Mouse (Mus musculus) liver, embryonic 16.5 days (tissue): ENCODE data around the gene Wfdc12. TPM values are rescaled to one million over a fixed set of nuclear protein-coding genes. Genes with fewer than 3 reads are reported as not detected.
"Not testable (repeated sequence)": the region's sequence is repeated elsewhere in the genome, so short reads cannot be mapped to it uniquely, and the experiment has no call there.

Experiments used
- ATAC-seq: fragments of 200-750 bp; cut with Nextera tagmentation; 2 replicates; pipeline ENCODE4 v1.8.0; 2017; ENCODE audit warnings: low read depth, mild to moderate bottlenecking, moderate number of reproducible peaks, moderate library complexity
- H3K27ac ChIP-seq: fragments of 300-500 bp; sonication (generic); 2 replicates; pipeline ENCODE4 v1.5.1; 2014; ENCODE audit warnings: mild to moderate bottlenecking, low read length
- H3K27me3 ChIP-seq: fragments of 300-500 bp; sonication (generic); 2 replicates; pipeline ENCODE4 v1.6.1; 2014; ENCODE audit warnings: low read depth, low read length, mixed read lengths; ENCODE audit not compliant: control insufficient read depth, insufficient read depth
- H3K36me3 ChIP-seq: fragments of 300-500 bp; sonication (generic); 2 replicates; pipeline ENCODE4 v1.6.1; 2014; ENCODE audit warnings: mild to moderate bottlenecking; ENCODE audit not compliant: control insufficient read depth, insufficient read depth
- H3K4me1 ChIP-seq: fragments of 300-500 bp; sonication (generic); 2 replicates; pipeline ENCODE4 v1.6.1; 2014; ENCODE audit warnings: low read depth, low read length, mixed read lengths; ENCODE audit not compliant: control insufficient read depth
- H3K4me2 ChIP-seq: fragments of 300-500 bp; sonication (generic); 2 replicates; pipeline ENCODE4 v1.6.1; 2014; ENCODE audit warnings: low read depth, low read length, mixed read lengths
- H3K4me3 ChIP-seq: fragments of 300-500 bp; sonication (generic); 2 replicates; pipeline ENCODE4 v1.5.1; 2014; ENCODE audit warnings: low read depth, mild to moderate bottlenecking, low read length
- H3K9ac ChIP-seq: fragments of 300-500 bp; sonication (generic); 2 replicates; pipeline ENCODE4 v1.6.1; 2014; ENCODE audit warnings: low read depth, low read length
- H3K9me3 ChIP-seq: fragments of 300-500 bp; sonication (generic); replicated peaks from 2 replicates; pipeline ENCODE4 v1.6.1; 2016; ENCODE audit warnings: low read length; ENCODE audit not compliant: control insufficient read depth
- WGBS: fragments of 180-500 bp; shearing (Covaris S2); extraction: QIAGEN DNeasy Blood & Tissue Kit; methylation state at CpG from one replicate; pipeline ENCODE4 v1.1.7; 2014; ENCODE audit not compliant: insufficient replicate concordance; 5-methylcytosine and 5-hydroxymethylcytosine counted together
- polyA plus RNA-seq: library from polyadenylated mRNA; unstranded; fragments of >200 nt; fragmentation: Nextera tagmentation; extraction: Ambion mirVana; gene quantifications from 2 replicates; pipeline ENCODE4 v1.2.1, GENCODE M21; 2015

Gene Wfdc12
- polyA plus RNA-seq, 1 experiment from 2014 or later = not detected

- H3K4me1 ChIP-seq, H3K4me2 ChIP-seq, H3K27ac ChIP-seq, ATAC-seq, H3K4me3 ChIP-seq, H3K9me3 ChIP-seq, H3K27me3 ChIP-seq, H3K36me3 ChIP-seq, H3K9ac ChIP-seq: not testable (repeated sequence)
- 70% methylated on average over 10 of the region's 10 CpGs for WGBS
These were observed 15.6 kb upstream of the Wfdc12 start for GRCm38 (mm10) chr2:164206011-164206410.

- Histone ChIP-seq H3K36me3 (no peaks in the 10 kb centered on the region), H3K4me2 (no peak within 1 kb of the TSS), H3K4me1 (no peaks in the 10 kb centered on the region), H3K4me3 (no peak within 1 kb of the TSS), H3K27ac (no peak within 1 kb of the TSS), H3K9ac (no peak within 1 kb of the TSS), H3K9me3 (no peaks in the 10 kb centered on the region), H3K27me3 (no peaks in the 10 kb centered on the region)
- WGBS = 58% methylated on average over 20 of the region's 20 CpGs
- no peak for ATAC-seq
These were observed 9.4 kb upstream of the Wfdc12 start, which contains the start of gene Wfdc15a for GRCm38 (mm10) chr2:164199626-164200327. Gene Wfdc15a, minus strand, starts transcription at chr2:164200130.

GRCm38 (mm10) chr2:164196700-164196990 is 6.2 kb upstream of the Wfdc12 start:
- Histone ChIP-seq H3K4me3 (no peak overlapping the region), H3K36me3 (no peaks in the 10 kb centered on the region), H3K27ac (no peak overlapping the region), H3K27me3 (no peaks in the 10 kb centered on the region), H3K4me1 (no peaks in the 10 kb centered on the region), H3K9me3 (no peaks in the 10 kb centered on the region), H3K9ac (no peak overlapping the region), H3K4me2 (no peak overlapping the region)
- no peak for ATAC-seq
- 67% methylated on average over 5 of the region's 5 CpGs for WGBS

GRCm38 (mm10) chr2:164195971-164196699 is 5.7 kb upstream of the Wfdc12 start:
- H3K4me1 ChIP-seq = no peaks in the 10 kb centered on the region

GRCm38 (mm10) chr2:164194959-164195630 is 4.7 kb upstream of the Wfdc12 start:
- Histone ChIP-seq H3K27me3 (no peaks in the 10 kb centered on the region), H3K4me1 (no peaks in the 10 kb centered on the region), H3K36me3 (no peaks in the 10 kb centered on the region), H3K4me3 (no peak overlapping the region), H3K27ac (no peak overlapping the region), H3K4me2 (no peak overlapping the region), H3K9ac (no peak overlapping the region), H3K9me3 (no peaks in the 10 kb centered on the region)
- ATAC-seq = no peak
- 46% methylated on average over 5 of the region's 5 CpGs for WGBS

More at GRCm38 (mm10) chr2:164195971-164196699, 5.7 kb upstream of the Wfdc12 start:
- no peaks in the 10 kb centered on the region for H3K36me3 ChIP-seq
- H3K27me3 ChIP-seq = no peaks in the 10 kb centered on the region
- no peak overlapping the region for H3K27ac ChIP-seq
- no peak overlapping the region for H3K9ac ChIP-seq
- no peaks in the 10 kb centered on the region for H3K9me3 ChIP-seq
- H3K4me2 ChIP-seq = no peak overlapping the region
- ATAC-seq = no peak
- 59% methylated on average over 5 of the region's 5 CpGs for WGBS
- no peak overlapping the region for H3K4me3 ChIP-seq

GRCm38 (mm10) chr2:164192279-164192678 is 1.9 kb upstream of the Wfdc12 start:
- ATAC-seq = no peak
- Histone ChIP-seq H3K27ac (no peak overlapping the region), H3K9me3 (no peaks in the 10 kb centered on the region), H3K36me3 (no peaks in the 10 kb centered on the region), H3K4me2 (no peak overlapping the region), H3K27me3 (no peaks in the 10 kb centered on the region), H3K4me3 (no peak overlapping the region), H3K9ac (no peak overlapping the region), H3K4me1 (no peaks in the 10 kb centered on the region)

GRCm38 (mm10) chr2:164188722-164189121 is 1.7 kb downstream of the Wfdc12 start:
- Histone ChIP-seq H3K27ac (no peak overlapping the region), H3K9me3 (no peaks in the 10 kb centered on the region), H3K4me2 (no peak overlapping the region), H3K9ac (no peak overlapping the region), H3K4me1 (no peaks in the 10 kb centered on the region), H3K27me3 (no peaks in the 10 kb centered on the region), H3K36me3 (no peaks in the 10 kb centered on the region), H3K4me3 (no peak overlapping the region)
- 20% methylated on average over 5 of the region's 5 CpGs for WGBS
- no peak for ATAC-seq

GRCm38 (mm10) chr2:164184145-164184719 is 6.2 kb downstream of the Wfdc12 start:
- no peak overlapping the region for H3K4me3 ChIP-seq
- H3K27ac ChIP-seq = no peak overlapping the region
- H3K36me3 ChIP-seq = no peaks in the 10 kb centered on the region
- H3K9ac ChIP-seq = no peak overlapping the region
- H3K27me3 ChIP-seq = no peaks in the 10 kb centered on the region
- no peak for ATAC-seq
- no peak overlapping the region for H3K4me2 ChIP-seq
- no peaks in the 10 kb centered on the region for H3K4me1 ChIP-seq
- H3K9me3 ChIP-seq = no peaks in the 10 kb centered on the region
- 37% methylated on average over 9 of the region's 9 CpGs for WGBS

- ATAC-seq = no peak
- Histone ChIP-seq H3K27me3 (no peaks in the 10 kb centered on the region), H3K27ac (no peak overlapping the region), H3K4me1 (no peaks in the 10 kb centered on the region), H3K9me3 (no peaks in the 10 kb centered on the region), H3K4me2 (no peak overlapping the region), H3K36me3 (no peaks in the 10 kb centered on the region), H3K9ac (no peak overlapping the region), H3K4me3 (no peak overlapping the region)
- 61% methylated on average over 9 of the region's 9 CpGs for WGBS
These were observed 7.1 kb downstream of the Wfdc12 start for GRCm38 (mm10) chr2:164183340-164183739.
